Mouse (Mus musculus) spleen, adult 2 months (tissue): ENCODE measurements at regions not wholly inside any gene's neighbourhood (a gene's known extent, or its start where the extent isn't known, plus 50 kb on each side); places are given as distances from the start of the nearest gene placed in this dataset.

Experiments used
- DNase-seq, 2 experiments: peaks; one replicate each; pipeline versions ENCODE4 v3.0.0 to v3.0.0-alpha.2; 2012 to 2021; ENCODE audit warnings: low spot score in 2 of 2, low read depth in 1 of 2
- H3K27ac ChIP-seq: fragments of 200-500 bp; 2 replicates; pipeline ENCODE4 v1.5.1; 2012; ENCODE audit warnings: low read length, inconsistent platforms; ENCODE audit not compliant: insufficient read depth
- H3K27me3 ChIP-seq: fragments of 200-500 bp; 2 replicates; pipeline ENCODE4 v1.6.1; 2012; ENCODE audit warnings: mild to moderate bottlenecking, moderate library complexity, low read length, inconsistent platforms; ENCODE audit not compliant: control insufficient read depth, insufficient read depth
- H3K36me3 ChIP-seq: fragments of 200-500 bp; 2 replicates; pipeline ENCODE4 v1.6.1; 2012; ENCODE audit warnings: mild to moderate bottlenecking, low read length, inconsistent platforms; ENCODE audit not compliant: control insufficient read depth, insufficient read depth
- H3K4me1 ChIP-seq: fragments of 200-500 bp; 2 replicates; pipeline ENCODE4 v1.6.1; 2011; ENCODE audit warnings: inconsistent platforms; ENCODE audit not compliant: control insufficient read depth, insufficient read depth, insufficient read length
- H3K4me3 ChIP-seq: fragments of 200-500 bp; 2 replicates; pipeline ENCODE4 v1.5.1; 2011; ENCODE audit warnings: mild to moderate bottlenecking, inconsistent platforms; ENCODE audit not compliant: insufficient read depth, insufficient read length; ENCODE audit errors: extremely low read depth
- CTCF ChIP-seq: fragments of 200-500 bp; IDR thresholded peaks from 2 replicates; pipeline ENCODE4 v1.5.1; 2011; ENCODE audit warnings: mild to moderate bottlenecking, inconsistent platforms; ENCODE audit not compliant: insufficient read depth, insufficient read length, insufficient replicate concordance; ENCODE audit errors: extremely low read depth
- POLR2A ChIP-seq: fragments of 200-500 bp; IDR thresholded peaks from 2 replicates; pipeline ENCODE4 v1.6.1; 2011; ENCODE audit warnings: low read depth, low read length, inconsistent platforms
- WGBS: fragments of 180-500 bp; shearing (Covaris S2); methylation state at CpG from one replicate; pipeline ENCODE4 v1.1.7; 2018; 5-methylcytosine and 5-hydroxymethylcytosine counted together

DNA sequence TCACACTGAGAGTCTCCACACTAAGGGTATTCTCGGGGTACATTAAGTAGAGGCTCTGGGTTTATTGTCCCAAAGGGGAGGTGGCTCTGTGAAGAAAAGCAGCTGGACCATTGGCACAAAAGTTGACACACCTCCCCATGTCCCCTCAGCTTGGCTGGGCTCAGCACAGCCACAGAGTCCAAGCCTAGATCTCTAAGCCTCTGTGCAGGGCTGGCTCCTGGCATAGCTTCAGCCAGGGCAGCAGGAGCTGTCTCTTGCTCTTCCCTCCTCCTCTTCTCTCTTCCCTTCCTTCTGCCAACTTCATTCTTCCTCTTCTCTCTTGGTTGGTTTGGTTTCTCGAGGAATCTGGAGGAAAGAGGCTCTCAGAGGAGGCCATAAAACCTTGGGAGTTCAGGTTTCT lies 127.4 kb downstream of the 9530068E07Rik start:
- no peak for DNase-seq
- H3K4me1 ChIP-seq, result no peaks in the 10 kb centered on the region
- no peaks in the 10 kb centered on the region for H3K36me3 ChIP-seq
- WGBS, result 51% methylated on average over 2 of the region's 2 CpGs
- TF ChIP-seq CTCF, result no peak
- no peak for TF ChIP-seq POLR2A
- no peak overlapping the region for H3K27ac ChIP-seq
- no peak overlapping the region for H3K4me3 ChIP-seq
- H3K27me3 ChIP-seq, result no peaks in the 10 kb centered on the region

DNA sequence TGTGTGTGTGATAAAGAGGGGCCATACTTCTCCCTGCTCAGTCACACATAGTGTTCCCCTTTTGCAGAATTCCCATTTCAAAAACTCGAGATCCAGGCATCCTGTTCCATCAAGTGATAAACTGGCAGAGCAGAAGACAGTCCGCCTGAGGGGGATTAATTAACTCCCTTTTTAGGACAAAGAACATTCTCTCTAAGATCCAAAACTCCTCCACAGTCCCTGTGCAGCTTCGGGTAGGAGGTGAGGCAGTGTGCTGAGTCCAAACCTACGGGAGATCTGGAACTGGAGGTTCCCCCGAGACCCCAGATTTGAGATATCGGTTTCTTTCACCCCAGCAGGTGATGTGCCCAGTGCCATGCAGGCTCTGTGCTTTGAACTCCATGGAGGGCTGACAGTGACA lies 129.2 kb downstream of the 9530068E07Rik start:
- DNase-seq, result no peak
- Histone ChIP-seq H3K27me3 (no peaks in the 10 kb centered on the region), H3K36me3 (no peaks in the 10 kb centered on the region), H3K4me1 (no peaks in the 10 kb centered on the region), H3K4me3 (no peak overlapping the region), H3K27ac (no peak overlapping the region)
- 62% methylated on average over 6 of the region's 6 CpGs for WGBS
- no peak for TF ChIP-seq POLR2A
- no peak for TF ChIP-seq CTCF

DNA sequence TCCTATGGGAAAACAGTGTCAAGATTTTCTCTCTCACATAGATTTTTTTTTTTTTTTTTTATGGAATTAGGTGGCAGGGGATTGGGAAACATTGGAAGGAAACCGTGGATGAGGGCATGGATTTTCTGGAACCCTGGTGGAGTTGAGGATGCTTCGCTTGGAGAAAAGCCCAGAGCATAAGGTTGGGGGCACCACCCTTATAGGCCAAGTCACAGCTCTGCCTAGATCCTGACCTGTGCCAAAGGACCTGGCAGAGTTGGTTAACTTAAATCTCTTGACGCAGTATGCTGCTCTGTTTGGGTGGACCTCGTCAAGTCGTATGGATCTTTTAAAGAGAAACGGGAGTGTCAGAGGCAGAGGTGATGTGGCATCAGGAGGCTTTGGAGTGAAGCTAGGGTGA lies 130.1 kb downstream of the 9530068E07Rik start:
- DNase-seq, result no peak
- TF ChIP-seq POLR2A, result no peak
- no peak for TF ChIP-seq CTCF
- no peaks in the 10 kb centered on the region for H3K4me1 ChIP-seq
- H3K27me3 ChIP-seq, result no peaks in the 10 kb centered on the region
- H3K36me3 ChIP-seq, result no peaks in the 10 kb centered on the region
- no peak overlapping the region for H3K27ac ChIP-seq
- WGBS, result 77% methylated on average over 6 of the region's 6 CpGs
- no peak overlapping the region for H3K4me3 ChIP-seq

DNA sequence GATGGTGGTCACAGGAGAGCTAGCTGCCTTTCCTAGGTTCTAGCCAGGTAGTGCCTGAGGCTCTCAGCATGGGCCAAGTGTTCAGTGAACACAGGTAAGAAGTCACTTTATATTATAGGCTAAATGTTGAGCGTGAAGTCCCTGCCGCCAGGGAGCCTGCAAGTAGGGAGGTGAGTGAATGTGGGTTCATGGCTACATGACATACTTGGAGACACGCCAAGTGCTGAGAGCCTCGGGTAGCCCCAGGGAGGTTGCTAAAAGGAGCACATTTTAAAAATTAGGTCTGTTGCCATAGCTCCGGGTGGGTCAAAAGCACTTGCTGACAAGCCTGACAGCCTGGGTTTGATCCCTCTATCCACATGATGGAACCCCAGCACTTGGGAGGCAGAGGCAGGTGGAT lies 137.2 kb downstream of the 9530068E07Rik start:
- WGBS, result 67% methylated on average over 5 of the region's 5 CpGs
- H3K27me3 ChIP-seq, result no peaks in the 10 kb centered on the region

DNA sequence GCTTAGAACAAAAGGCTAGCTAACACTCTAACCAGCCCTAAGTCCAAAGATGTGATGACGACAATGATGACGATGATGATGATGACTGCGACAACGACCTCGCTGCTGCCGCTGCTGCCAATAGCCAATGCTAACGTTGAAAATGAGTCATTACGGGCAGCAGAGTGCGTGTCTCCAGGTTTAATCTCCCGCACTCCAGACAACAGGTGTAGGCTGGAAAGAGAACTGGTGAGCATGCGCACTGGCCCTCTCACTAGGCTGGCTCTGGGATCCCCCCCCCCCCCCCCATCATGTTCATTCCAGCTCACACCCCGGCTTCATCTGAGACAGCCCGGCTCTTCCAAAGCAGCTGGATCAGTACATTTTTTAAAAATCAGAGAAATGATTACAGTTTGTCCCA lies 138.4 kb downstream of the 9530068E07Rik start:
- H3K4me1 ChIP-seq, result no peaks in the 10 kb centered on the region
- H3K4me3 ChIP-seq, result no peak overlapping the region
- no peak for TF ChIP-seq POLR2A
- no peak for TF ChIP-seq CTCF
- WGBS, result 90% methylated on average over 13 of the region's 13 CpGs
- no peak for DNase-seq
- H3K36me3 ChIP-seq, result no peaks in the 10 kb centered on the region
- H3K27me3 ChIP-seq, result no peaks in the 10 kb centered on the region
- no peak overlapping the region for H3K27ac ChIP-seq

More for the DNA sequence above, 137.2 kb downstream of the 9530068E07Rik start:
- DNase-seq, result no peak
- no peaks in the 10 kb centered on the region for H3K4me1 ChIP-seq
- TF ChIP-seq POLR2A, result no peak
- TF ChIP-seq CTCF, result no peak
- no peaks in the 10 kb centered on the region for H3K36me3 ChIP-seq
- no peak overlapping the region for H3K27ac ChIP-seq
- no peak overlapping the region for H3K4me3 ChIP-seq

DNA sequence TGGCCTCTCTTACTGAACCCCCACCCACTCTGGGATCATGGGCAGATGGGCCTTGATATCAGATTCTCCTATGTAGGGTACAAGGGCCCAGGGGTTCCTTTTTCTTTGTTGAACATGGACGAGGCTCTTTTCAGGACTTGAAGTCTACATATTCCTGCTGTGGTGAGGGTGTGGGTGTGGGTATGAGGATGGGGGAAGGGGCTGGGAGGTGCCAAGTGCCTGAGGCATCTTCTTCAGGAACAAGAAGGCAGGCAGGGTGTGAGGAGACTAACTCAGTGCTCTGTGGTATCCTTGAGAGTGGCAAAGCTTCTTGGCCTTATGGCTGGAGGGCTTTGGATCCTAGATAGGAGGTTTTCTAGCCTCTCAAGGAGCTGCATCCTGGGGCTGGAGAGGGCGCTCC lies 140.0 kb downstream of the 9530068E07Rik start:
- Histone ChIP-seq H3K27ac (no peak overlapping the region), H3K4me1 (no peaks in the 10 kb centered on the region), H3K4me3 (no peak overlapping the region), H3K27me3 (no peaks in the 10 kb centered on the region), H3K36me3 (no peaks in the 10 kb centered on the region)
- DNase-seq, result no peak
- 81% methylated on average over 2 of the region's 2 CpGs for whole genome bisulfite sequencing
- TF ChIP-seq POLR2A (no peak), CTCF (no peak)

DNA sequence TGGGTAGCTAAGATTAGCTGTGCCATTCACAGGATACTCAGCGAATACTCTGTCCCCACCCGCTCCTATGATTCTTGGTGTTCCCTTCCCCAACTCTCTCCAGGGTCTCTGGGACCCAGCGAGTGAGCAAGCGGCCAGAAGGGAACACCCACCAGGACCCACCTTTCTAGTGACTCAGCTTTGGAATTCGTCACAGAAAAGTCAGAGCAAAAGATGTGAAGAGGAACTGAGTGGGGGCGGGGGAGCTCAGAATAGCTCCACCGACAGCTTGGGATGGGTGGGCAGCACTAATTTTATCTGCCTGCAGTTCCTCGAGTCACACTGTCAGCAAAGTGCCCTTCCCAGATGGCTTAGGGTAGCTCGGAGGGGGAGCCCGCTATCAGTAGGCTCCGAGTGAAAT lies 140.6 kb downstream of the 9530068E07Rik start:
- Histone ChIP-seq H3K36me3 (no peaks in the 10 kb centered on the region), H3K27me3 (no peaks in the 10 kb centered on the region), H3K27ac (no peak overlapping the region), H3K4me1 (no peaks in the 10 kb centered on the region), H3K4me3 (no peak overlapping the region)
- WGBS, result 69% methylated on average over 11 of the region's 11 CpGs
- DNase-seq, result no peak
- no peak for TF ChIP-seq POLR2A
- TF ChIP-seq CTCF, result no peak

DNA sequence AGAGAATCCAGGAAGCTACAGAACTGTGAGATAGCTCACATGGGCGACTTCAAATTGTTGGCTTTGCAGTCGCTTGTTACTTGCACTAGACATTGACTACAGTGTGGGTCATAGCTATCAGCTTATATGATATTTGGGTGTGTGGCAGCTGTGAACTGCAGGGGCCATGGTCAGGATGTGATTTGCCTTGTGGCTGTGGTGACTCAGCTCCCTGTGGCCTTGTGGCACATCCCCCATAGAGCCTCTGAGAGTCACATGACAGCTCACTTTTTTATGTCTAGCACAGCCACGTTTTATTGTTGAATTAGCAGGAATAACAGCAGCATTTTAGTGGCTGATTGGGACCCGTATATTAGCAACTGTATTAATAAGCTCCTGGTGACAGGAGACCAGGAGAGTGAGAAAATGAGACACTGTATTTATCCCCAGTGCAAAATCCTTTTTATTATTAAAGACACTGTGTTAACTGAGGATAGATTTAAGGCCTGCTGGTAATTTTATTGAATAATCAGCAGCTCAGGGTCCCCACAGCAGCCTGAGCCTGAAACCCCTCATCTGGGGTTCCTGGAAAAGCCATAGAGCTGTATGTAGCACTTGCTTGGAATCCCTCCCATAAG lies 141.7 kb downstream of the 9530068E07Rik start:
- TF ChIP-seq CTCF (no peak), POLR2A (no peak)
- no peak for DNase-seq
- Histone ChIP-seq H3K27ac (no peak overlapping the region), H3K27me3 (no peaks in the 10 kb centered on the region), H3K36me3 (no peaks in the 10 kb centered on the region), H3K4me1 (no peaks in the 10 kb centered on the region), H3K4me3 (no peak overlapping the region)
- 45% methylated on average over 4 of the region's 4 CpGs for WGBS
